Mouse (Mus musculus) embryonic facial prominence, embryonic 11.5 days (tissue): ENCODE measurements around the gene Ccr4. TPM values are rescaled to one million over a fixed set of nuclear protein-coding genes. Genes with fewer than 3 reads are reported as not detected.

Experiments used
- ATAC-seq: fragments of 200-750 bp; cut with Nextera tagmentation; replicated peaks from 2 replicates; pipeline ENCODE4 v1.8.0; 2017; ENCODE audit warnings: low read depth; ENCODE audit not compliant: insufficient number of reproducible peaks, low FRiP score, low TSS enrichment
- DNase-seq: peaks from one replicate; pipeline ENCODE4 v3.0.0-alpha.2; 2015; ENCODE audit warnings: low spot score
- H3K27ac ChIP-seq: fragments of 300-500 bp; sonication (generic); replicated peaks from 2 replicates; pipeline ENCODE4 v1.5.1; 2014; ENCODE audit warnings: mild to moderate bottlenecking, low read depth, low read length, control low read depth
- H3K27me3 ChIP-seq: fragments of 300-500 bp; sonication (generic); 2 replicates; pipeline ENCODE4 v1.6.1; 2014; ENCODE audit warnings: mild to moderate bottlenecking, low read length, moderate library complexity, mixed read lengths; ENCODE audit not compliant: control insufficient read depth, insufficient read depth
- H3K36me3 ChIP-seq: fragments of 300-500 bp; sonication (generic); replicated peaks from 2 replicates; pipeline ENCODE4 v1.6.1; 2014; ENCODE audit warnings: low read depth, mild to moderate bottlenecking, low read length, moderate library complexity, mixed read lengths; ENCODE audit not compliant: control insufficient read depth, insufficient read depth
- H3K4me1 ChIP-seq: fragments of 300-500 bp; sonication (generic); 2 replicates; pipeline ENCODE4 v1.6.1; 2014; ENCODE audit warnings: low read length, mixed read lengths; ENCODE audit not compliant: control insufficient read depth, insufficient read depth
- H3K4me2 ChIP-seq: fragments of 300-500 bp; sonication (generic); 2 replicates; pipeline ENCODE4 v1.6.1; 2014; ENCODE audit warnings: low read depth, mild to moderate bottlenecking, control low read depth, low read length, moderate library complexity
- H3K4me3 ChIP-seq: fragments of 300-500 bp; sonication (generic); 2 replicates; pipeline ENCODE4 v1.5.1; 2014; ENCODE audit warnings: low read depth, low read length, control low read depth
- H3K9ac ChIP-seq: fragments of 300-500 bp; sonication (generic); replicated peaks from 2 replicates; pipeline ENCODE4 v1.6.1; 2014; ENCODE audit warnings: mild to moderate bottlenecking, control low read depth, low read length
- H3K9me3 ChIP-seq: fragments of 300-500 bp; sonication (generic); replicated peaks from 2 replicates; pipeline ENCODE4 v1.6.1; 2016; ENCODE audit warnings: mild to moderate bottlenecking, low read length, inconsistent platforms, mixed read lengths; ENCODE audit not compliant: control insufficient read depth
- WGBS: fragments of 180-500 bp; shearing (Covaris S2); extraction: QIAGEN DNeasy Blood & Tissue Kit; methylation state at CpG from one replicate; pipeline ENCODE4 v1.1.7; 2014; 5-methylcytosine and 5-hydroxymethylcytosine counted together
- polyA plus RNA-seq: library from polyadenylated mRNA; unstranded; fragments of >200 nt; fragmentation: Nextera tagmentation; extraction: Ambion mirVana; gene quantifications from 2 replicates; pipeline ENCODE4 v1.2.1, GENCODE M21; 2014

The Ccr4 gene
- polyA plus RNA-seq, 1 experiment from 2014 or later: not detected

GRCm38 (mm10) chr9:114462569-114462968 is 42.1 kb downstream of the Ccr4 start:
- Histone ChIP-seq H3K4me1 (no peaks in the 10 kb centered on the region), H3K9ac (no peak overlapping the region), H3K4me2 (no peak overlapping the region), H3K27me3 (no peaks in the 10 kb centered on the region), H3K27ac (no peak overlapping the region), H3K36me3 (0 out of 2 replicates have a peak, but pooled peaks cover 2% of the 10 kb centered on the region), H3K9me3 (no peaks in the 10 kb centered on the region), H3K4me3 (no peak overlapping the region)
- DNase-seq: no peak
- WGBS: 91% methylated on average over 7 of the region's 7 CpGs
- ATAC-seq: no peak

GRCm38 (mm10) chr9:114458436-114458835 is 46.3 kb downstream of the Ccr4 start:
- Histone ChIP-seq H3K27me3 (no peaks in the 10 kb centered on the region), H3K27ac (no peak overlapping the region), H3K4me3 (no peak overlapping the region), H3K4me1 (no peaks in the 10 kb centered on the region), H3K9ac (no peak overlapping the region), H3K9me3 (no peaks in the 10 kb centered on the region), H3K36me3 (no peaks in the 10 kb centered on the region), H3K4me2 (no peak overlapping the region)
- DNase-seq (no peak), ATAC-seq (no peak)
- WGBS: 82% methylated on average over 3 of the region's 3 CpGs

- no peaks in the 10 kb centered on the region for H3K9me3 ChIP-seq
- 73% methylated on average over 2 of the region's 2 CpGs for WGBS
- H3K4me2 ChIP-seq: no peak overlapping the region
- DNase-seq: no peak
- H3K9ac ChIP-seq: no peak overlapping the region
- no peaks in the 10 kb centered on the region for H3K27me3 ChIP-seq
- H3K36me3 ChIP-seq: no peaks in the 10 kb centered on the region
- H3K4me1 ChIP-seq: no peaks in the 10 kb centered on the region
- ATAC-seq: no peak
- H3K27ac ChIP-seq: no peak overlapping the region
- H3K4me3 ChIP-seq: no peak overlapping the region
Measured at GRCm38 (mm10) chr9:114455420-114455819, 49.3 kb downstream of the Ccr4 start.

- 87% methylated on average over 6 of the region's 6 CpGs for WGBS
- DNase-seq: no peak
- no peak for ATAC-seq
- H3K9ac ChIP-seq: no peak overlapping the region
- H3K4me3 ChIP-seq: no peak overlapping the region
- H3K4me2 ChIP-seq: no peak overlapping the region
- no peak overlapping the region for H3K27ac ChIP-seq
- no peaks in the 10 kb centered on the region for H3K4me1 ChIP-seq
- H3K27me3 ChIP-seq: no peaks in the 10 kb centered on the region
- H3K36me3 ChIP-seq: no peaks in the 10 kb centered on the region
- H3K9me3 ChIP-seq: no peaks in the 10 kb centered on the region
Measured at GRCm38 (mm10) chr9:114452418-114452817, 52.3 kb downstream of the Ccr4 start.

DNA sequence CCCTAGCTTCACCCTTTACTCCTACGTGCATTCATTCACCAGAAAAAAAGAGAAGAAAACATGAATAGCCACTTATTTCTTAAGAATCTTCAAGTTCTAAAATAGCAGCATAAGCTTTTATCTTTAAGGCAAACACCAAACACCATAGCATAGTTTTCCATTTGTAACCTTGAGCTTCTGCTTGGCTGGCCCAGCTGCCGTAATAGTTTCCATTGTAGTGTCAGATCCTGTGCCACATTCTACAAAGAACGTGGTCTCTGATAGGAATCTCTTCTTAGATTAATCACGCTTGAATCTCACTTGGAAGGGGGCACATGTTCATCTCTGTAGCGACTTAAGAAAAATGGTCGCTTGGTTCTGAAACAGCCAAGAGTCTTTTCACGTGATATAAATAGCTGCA is 53.1 kb downstream of the Ccr4 start:
- Histone ChIP-seq H3K9ac (no peak overlapping the region), H3K4me1 (no peaks in the 10 kb centered on the region), H3K27me3 (no peaks in the 10 kb centered on the region), H3K36me3 (no peaks in the 10 kb centered on the region), H3K27ac (no peak overlapping the region), H3K4me2 (no peak overlapping the region), H3K9me3 (no peaks in the 10 kb centered on the region), H3K4me3 (no peak overlapping the region)
- ATAC-seq: no peak
- DNase-seq: no peak
- WGBS: 85% methylated on average over 7 of the region's 7 CpGs

DNA sequence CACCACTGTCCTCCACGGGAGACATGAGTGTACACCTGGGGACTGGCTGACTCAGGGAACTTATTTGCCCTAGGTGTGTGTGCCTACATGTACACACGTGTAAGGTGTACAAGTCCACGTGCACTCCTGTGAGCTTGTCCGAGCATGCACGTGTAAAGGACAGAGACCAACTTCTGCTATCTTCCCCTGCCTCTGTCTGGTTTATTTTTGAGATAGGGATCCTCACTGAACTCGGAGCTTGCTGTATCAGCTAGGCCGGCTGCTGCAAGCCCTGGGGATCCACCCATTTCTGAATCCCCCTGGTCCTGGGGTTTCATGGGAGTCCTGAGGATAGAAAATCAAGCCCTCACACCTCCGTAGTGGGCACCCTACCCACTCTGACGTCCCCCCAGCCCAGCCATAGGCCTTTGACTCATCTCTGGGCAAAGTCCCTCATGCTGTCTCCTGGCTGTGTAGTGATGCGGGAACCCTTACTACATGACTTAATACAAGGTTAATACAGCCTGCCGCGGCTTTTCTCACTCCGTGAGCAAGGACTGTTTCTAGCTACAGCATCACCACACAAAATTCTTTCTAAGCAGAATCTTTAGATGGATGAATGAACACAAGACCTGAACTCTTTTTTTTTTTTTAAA is 55.5 kb downstream of the Ccr4 start:
- no peak overlapping the region for H3K4me2 ChIP-seq
- no peaks in the 10 kb centered on the region for H3K9me3 ChIP-seq
- H3K27me3 ChIP-seq: no peaks in the 10 kb centered on the region
- no peak overlapping the region for H3K4me3 ChIP-seq
- H3K27ac ChIP-seq: no peak overlapping the region
- H3K9ac ChIP-seq: no peak overlapping the region
- ATAC-seq (no peak), DNase-seq (no peak)
- H3K36me3 ChIP-seq: no peaks in the 10 kb centered on the region
- 88% methylated on average over 13 of the region's 13 CpGs for WGBS
- no peaks in the 10 kb centered on the region for H3K4me1 ChIP-seq

- no peaks in the 10 kb centered on the region for H3K27me3 ChIP-seq
- DNase-seq (no peak), ATAC-seq (0 out of 2 replicates have a peak, but pooled peaks have one; percentile 29)
- no peak overlapping the region for H3K27ac ChIP-seq
- H3K4me3 ChIP-seq: no peak overlapping the region
- no peaks in the 10 kb centered on the region for H3K36me3 ChIP-seq
- 84% methylated on average over 5 of the region's 5 CpGs for WGBS
- H3K4me2 ChIP-seq: no peak overlapping the region
- no peak overlapping the region for H3K9ac ChIP-seq
- H3K4me1 ChIP-seq: no peaks in the 10 kb centered on the region
- H3K9me3 ChIP-seq: no peaks in the 10 kb centered on the region
Measured at GRCm38 (mm10) chr9:114448700-114449099, 56.0 kb downstream of the Ccr4 start.

DNA sequence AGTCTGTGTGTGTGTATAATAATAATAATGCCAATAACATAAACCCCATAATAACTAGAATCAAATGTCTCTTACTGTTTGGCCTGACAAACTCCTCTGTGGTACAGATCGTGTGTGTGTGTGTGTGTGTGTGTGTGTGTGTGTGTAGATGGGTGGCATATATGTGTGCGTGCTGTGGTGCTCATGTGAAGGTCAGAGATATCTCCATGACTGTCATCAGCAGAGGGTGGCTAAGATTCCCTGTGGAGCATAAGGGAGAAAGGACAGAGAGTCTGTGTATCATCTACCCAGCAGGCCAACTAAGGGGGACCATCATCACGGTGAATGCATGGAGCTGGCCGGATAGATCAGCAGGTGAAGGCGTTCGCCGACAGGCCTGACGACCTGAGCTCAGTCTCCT is 57.8 kb downstream of the Ccr4 start:
- Histone ChIP-seq H3K4me3 (no peak overlapping the region), H3K9ac (no peak overlapping the region), H3K4me1 (no peaks in the 10 kb centered on the region), H3K27ac (no peak overlapping the region), H3K9me3 (no peaks in the 10 kb centered on the region), H3K4me2 (no peak overlapping the region), H3K36me3 (no peaks in the 10 kb centered on the region), H3K27me3 (no peaks in the 10 kb centered on the region)
- DNase-seq (no peak), ATAC-seq (no peak)
- 90% methylated on average over 8 of the region's 8 CpGs for WGBS
